Mouse (Mus musculus) midbrain, embryonic 16.5 days (tissue): ENCODE results near the gene Vps35l. TPM values are rescaled to one million over a fixed set of nuclear protein-coding genes. Genes with fewer than 3 reads are reported as not detected.
A peak's percentile ranks its signal among the peaks of the same experiment; 100 is the strongest.

Experiments used
- ATAC-seq: fragments of 200-750 bp; cut with Nextera tagmentation; 2 replicates; pipeline ENCODE4 v1.8.0; 2017; ENCODE audit warnings: moderate TSS enrichment
- H3K27ac ChIP-seq: fragments of 300-500 bp; sonication (generic); 2 replicates; pipeline ENCODE4 v1.5.1; 2014; ENCODE audit warnings: mild to moderate bottlenecking, low read length, mixed read lengths
- H3K27me3 ChIP-seq: fragments of 300-500 bp; sonication (generic); 2 replicates; pipeline ENCODE4 v1.6.1; 2014; ENCODE audit warnings: low read depth, low read length, mixed read lengths; ENCODE audit not compliant: control insufficient read depth, insufficient read depth
- H3K36me3 ChIP-seq: fragments of 300-500 bp; sonication (generic); 2 replicates; pipeline ENCODE4 v1.6.1; 2014; ENCODE audit warnings: mild to moderate bottlenecking, low read length, moderate library complexity, mixed read lengths; ENCODE audit not compliant: control insufficient read depth, insufficient read depth
- H3K4me1 ChIP-seq: fragments of 300-500 bp; sonication (generic); 2 replicates; pipeline ENCODE4 v1.6.1; 2014; ENCODE audit warnings: mild to moderate bottlenecking, low read length, mixed read lengths; ENCODE audit not compliant: control insufficient read depth, insufficient read depth
- H3K4me2 ChIP-seq: fragments of 300-500 bp; sonication (generic); 2 replicates; pipeline ENCODE4 v1.6.1; 2014; ENCODE audit warnings: mild to moderate bottlenecking, low read length, mixed read lengths
- H3K4me3 ChIP-seq: fragments of 300-500 bp; sonication (generic); 2 replicates; pipeline ENCODE4 v1.5.1; 2014; ENCODE audit warnings: low read depth, mild to moderate bottlenecking, low read length, moderate library complexity, mixed read lengths
- H3K9ac ChIP-seq: fragments of 300-500 bp; sonication (generic); 2 replicates; pipeline ENCODE4 v1.6.1; 2014; ENCODE audit warnings: low read depth, low read length, mixed read lengths
- H3K9me3 ChIP-seq: fragments of 300-500 bp; sonication (generic); replicated peaks from 2 replicates; pipeline ENCODE4 v1.6.1; 2014; ENCODE audit warnings: mild to moderate bottlenecking, low read length, mixed read lengths; ENCODE audit not compliant: control insufficient read depth, poor library complexity, severe bottlenecking
- WGBS: fragments of 180-500 bp; shearing (Covaris S2); extraction: QIAGEN DNeasy Blood & Tissue Kit; methylation state at CpG from one replicate; pipeline ENCODE4 v1.1.7; 2014; 5-methylcytosine and 5-hydroxymethylcytosine counted together
- polyA plus RNA-seq: library from polyadenylated mRNA; unstranded; fragments of >200 nt; fragmentation: Nextera tagmentation; extraction: Ambion mirVana; gene quantifications from 2 replicates; pipeline ENCODE4 v1.2.1, GENCODE M21; 2015

Vps35l gene
- polyA plus RNA-seq, 1 experiment from 2014 or later: 113 TPM

- no peaks in the 10 kb centered on the region for H3K27me3 ChIP-seq
- no peak overlapping the region for H3K4me2 ChIP-seq
- H3K36me3 ChIP-seq: peaks cover 23% of the 10 kb centered on the region
- ATAC-seq: no peak; the same call in 1 of the 2 replicates
- no peak overlapping the region for H3K9ac ChIP-seq
- H3K9me3 ChIP-seq: no peaks in the 10 kb centered on the region
- H3K4me3 ChIP-seq: no peak overlapping the region
- 73% methylated on average over 8 of the region's 8 CpGs for WGBS
- H3K27ac ChIP-seq: no peak overlapping the region
- no peaks in the 10 kb centered on the region for H3K4me1 ChIP-seq
These were observed 25.6 kb downstream of the Vps35l start for GRCm38 (mm10) chr7:118765604-118766003.

DNA sequence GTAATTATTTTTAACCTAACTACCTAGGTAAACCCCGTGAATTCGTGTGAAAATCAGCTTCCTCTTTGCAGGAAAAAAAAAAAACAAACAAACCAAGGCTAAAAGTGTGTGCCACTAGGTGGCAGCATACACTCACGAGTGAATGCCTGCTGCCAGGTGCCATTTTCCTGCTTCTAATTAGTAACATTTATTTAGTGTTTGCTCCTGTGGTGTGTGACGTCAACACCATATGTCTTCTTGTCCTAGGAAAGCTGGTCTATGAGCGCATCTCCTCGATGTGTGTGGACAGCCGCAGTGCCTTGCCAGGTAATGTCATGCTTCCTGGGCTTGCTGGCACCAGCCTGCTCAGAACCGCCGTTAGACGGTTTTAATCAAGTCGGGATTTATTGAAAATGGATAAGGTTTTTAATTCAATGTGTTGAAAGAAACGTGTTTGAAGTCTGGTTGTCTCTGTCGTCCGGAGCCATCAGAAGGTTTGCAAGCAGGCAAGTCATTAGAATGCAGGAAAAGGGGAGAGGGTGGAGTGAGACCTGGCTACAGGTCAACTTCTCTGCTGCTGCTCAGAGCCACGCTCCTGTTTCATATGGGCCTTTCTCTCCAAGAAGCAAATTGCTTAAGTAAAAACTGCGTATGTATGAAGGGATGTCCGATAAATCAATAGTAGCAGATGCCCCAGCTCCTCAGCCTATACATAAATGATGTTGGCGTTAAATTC, 26.2 kb downstream of the Vps35l start:
- ATAC-seq: peak; percentile 34

GRCm38 (mm10) chr7:118766834-118767224, 26.8 kb downstream of the Vps35l start:
- H3K27ac ChIP-seq: no peak overlapping the region
- no peak for ATAC-seq
- no peak overlapping the region for H3K4me3 ChIP-seq
- no peaks in the 10 kb centered on the region for H3K4me1 ChIP-seq
- no peaks in the 10 kb centered on the region for H3K27me3 ChIP-seq
- no peak overlapping the region for H3K4me2 ChIP-seq
- no peaks in the 10 kb centered on the region for H3K9me3 ChIP-seq
- H3K36me3 ChIP-seq: peaks cover 13% of the 10 kb centered on the region
- no peak overlapping the region for H3K9ac ChIP-seq
- WGBS: 81% methylated on average over 5 of the region's 5 CpGs

More for the DNA sequence above, 26.2 kb downstream of the Vps35l start:
- peak overlapping the region; percentile 16; the same call in 1 of the 2 replicates for H3K4me2 ChIP-seq
- H3K36me3 ChIP-seq: peaks cover 18% of the 10 kb centered on the region
- WGBS: 48% methylated on average over 18 of the region's 18 CpGs
- H3K27me3 ChIP-seq: no peaks in the 10 kb centered on the region
- no peaks in the 10 kb centered on the region for H3K9me3 ChIP-seq
- no peak overlapping the region for H3K4me3 ChIP-seq
- no peak overlapping the region for H3K9ac ChIP-seq
- H3K4me1 ChIP-seq: no peaks in the 10 kb centered on the region
- H3K27ac ChIP-seq: no peak overlapping the region

GRCm38 (mm10) chr7:118769208-118769607, 29.2 kb downstream of the Vps35l start:
- H3K27me3 ChIP-seq: no peaks in the 10 kb centered on the region
- H3K9ac ChIP-seq: no peak overlapping the region
- no peak overlapping the region for H3K27ac ChIP-seq
- H3K4me1 ChIP-seq: no peaks in the 10 kb centered on the region
- 86% methylated on average over 8 of the region's 8 CpGs for WGBS
- H3K4me3 ChIP-seq: no peak overlapping the region
- peaks cover 2% of the 10 kb centered on the region; the same call in 1 of the 2 replicates for H3K36me3 ChIP-seq
- no peak overlapping the region for H3K4me2 ChIP-seq
- H3K9me3 ChIP-seq: no peaks in the 10 kb centered on the region
- ATAC-seq: no peak

DNA sequence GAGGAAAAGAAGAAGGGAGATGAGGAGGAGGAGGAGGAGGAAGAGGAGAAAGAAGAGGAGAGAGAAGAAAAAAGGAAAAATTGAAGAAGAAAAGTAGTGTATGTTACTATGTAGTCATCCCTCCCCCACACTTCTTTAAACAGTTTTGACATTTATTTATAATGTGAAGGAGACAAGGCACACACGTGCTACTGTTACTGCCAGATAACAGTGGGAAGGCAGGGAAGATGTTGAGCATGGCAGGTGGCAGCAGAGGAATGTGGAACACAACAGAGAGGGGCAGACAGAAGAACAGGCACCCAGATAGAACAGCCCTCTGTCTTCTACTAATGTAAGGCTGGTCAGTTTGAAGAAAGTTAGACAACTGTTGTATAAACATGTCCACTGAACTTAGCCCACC, 29.6 kb downstream of the Vps35l start:
- H3K4me2 ChIP-seq: no peak overlapping the region
- no peak overlapping the region for H3K27ac ChIP-seq
- no peaks in the 10 kb centered on the region for H3K4me1 ChIP-seq
- no peak overlapping the region for H3K9ac ChIP-seq
- no peak for ATAC-seq
- no peak overlapping the region for H3K4me3 ChIP-seq
- H3K9me3 ChIP-seq: no peaks in the 10 kb centered on the region
- 48% methylated on average over 1 of the region's 1 CpGs for WGBS
- peaks cover 2% of the 10 kb centered on the region; the same call in 1 of the 2 replicates for H3K36me3 ChIP-seq
- no peaks in the 10 kb centered on the region for H3K27me3 ChIP-seq

- no peak for ATAC-seq
- Histone ChIP-seq H3K4me2 (no peak overlapping the region), H3K27me3 (no peaks in the 10 kb centered on the region), H3K4me3 (no peak overlapping the region), H3K27ac (no peak overlapping the region), H3K9ac (no peak overlapping the region), H3K9me3 (no peaks in the 10 kb centered on the region), H3K36me3 (peaks cover 7% of the 10 kb centered on the region; the same call in 1 of the 2 replicates), H3K4me1 (no peaks in the 10 kb centered on the region)
- whole genome bisulfite sequencing: 90% methylated on average over 12 of the region's 12 CpGs
These were observed 33.0 kb downstream of the Vps35l start for GRCm38 (mm10) chr7:118773027-118773426.

DNA sequence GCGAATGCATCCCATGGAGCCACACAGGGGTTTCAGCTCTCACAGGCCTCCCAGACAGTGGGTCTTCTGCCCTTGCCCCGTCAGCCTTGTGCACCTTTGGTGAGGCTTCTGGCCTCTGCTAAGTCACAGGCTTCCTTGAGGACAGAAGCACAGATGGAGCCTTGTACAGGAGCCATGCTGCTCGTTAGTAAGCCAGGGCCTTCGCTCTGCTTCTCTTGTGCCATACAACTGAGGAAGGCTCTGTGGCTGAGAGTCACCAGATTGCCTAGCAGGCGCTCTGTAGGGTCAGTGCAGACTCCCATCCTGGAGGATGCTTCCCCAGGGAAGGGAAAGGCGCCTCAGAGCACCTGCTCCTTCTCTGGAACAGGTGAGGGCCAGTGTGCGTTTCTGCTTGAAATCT, 36.0 kb downstream of the Vps35l start:
- Histone ChIP-seq H3K4me3 (no peak overlapping the region), H3K27me3 (no peaks in the 10 kb centered on the region), H3K9me3 (no peaks in the 10 kb centered on the region), H3K4me2 (no peak overlapping the region), H3K9ac (no peak overlapping the region), H3K36me3 (peaks cover 19% of the 10 kb centered on the region; the same call in 1 of the 2 replicates), H3K27ac (no peak overlapping the region), H3K4me1 (no peaks in the 10 kb centered on the region)
- ATAC-seq: no peak
- 72% methylated on average over 7 of the region's 7 CpGs for WGBS

DNA sequence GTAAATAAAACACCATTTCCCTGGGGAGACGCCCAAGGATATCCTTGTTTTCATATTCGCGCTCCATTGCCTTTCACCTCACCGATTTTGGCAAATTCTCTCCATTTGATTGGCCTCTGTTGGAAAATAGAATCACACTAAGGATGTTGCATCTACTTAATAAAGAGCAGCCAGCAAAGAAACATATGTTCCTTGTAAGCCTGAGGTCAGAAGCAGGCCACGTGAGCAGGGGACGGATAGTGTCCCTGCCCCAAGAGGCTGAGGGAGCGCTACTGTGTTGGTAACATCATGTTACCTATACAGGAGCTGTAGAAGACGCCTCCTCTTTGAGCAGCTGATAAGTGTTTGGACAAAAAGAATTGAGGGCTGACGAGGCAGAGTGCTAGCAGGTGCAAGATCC, 36.5 kb downstream of the Vps35l start:
- no peak overlapping the region for H3K4me3 ChIP-seq
- no peak overlapping the region for H3K9ac ChIP-seq
- H3K36me3 ChIP-seq: peaks cover 19% of the 10 kb centered on the region; the same call in 1 of the 2 replicates
- ATAC-seq: no peak
- H3K27me3 ChIP-seq: no peaks in the 10 kb centered on the region
- H3K4me1 ChIP-seq: no peaks in the 10 kb centered on the region
- 81% methylated on average over 9 of the region's 9 CpGs for WGBS
- H3K9me3 ChIP-seq: no peaks in the 10 kb centered on the region
- no peak overlapping the region for H3K27ac ChIP-seq
- no peak overlapping the region for H3K4me2 ChIP-seq

GRCm38 (mm10) chr7:118777598-118778394, 37.8 kb downstream of the Vps35l start:
- no peak overlapping the region for H3K27ac ChIP-seq

More at GRCm38 (mm10) chr7:118777598-118778394, 37.8 kb downstream of the Vps35l start:
- H3K4me1 ChIP-seq: no peaks in the 10 kb centered on the region
- H3K9ac ChIP-seq: no peak overlapping the region
- no peak overlapping the region for H3K4me3 ChIP-seq
- no peak overlapping the region for H3K4me2 ChIP-seq
- H3K27me3 ChIP-seq: no peaks in the 10 kb centered on the region
- no peaks in the 10 kb centered on the region for H3K9me3 ChIP-seq
- ATAC-seq: no peak
- 83% methylated on average over 10 of the region's 10 CpGs for WGBS
- H3K36me3 ChIP-seq: peaks cover 19% of the 10 kb centered on the region; the same call in 1 of the 2 replicates
